Mouse (Mus musculus) thymus, postnatal 25 days (tissue): ENCODE measurements around the gene Tcf7l2.

ENCODE experiments used
- DNase-seq: peaks from one replicate; pipeline ENCODE4 v3.0.0; 2022

Gene Tcf7l2

GRCm38 (mm10) chr19:55761086-55761485 is 19.5 kb downstream of the Tcf7l2 start:
- no peak for DNase-seq

- DNase-seq, result no peak
Measured at GRCm38 (mm10) chr19:55762187-55762586, 20.6 kb downstream of the Tcf7l2 start.

GRCm38 (mm10) chr19:55765814-55766213 is 24.2 kb downstream of the Tcf7l2 start:
- DNase-seq, result no peak

GRCm38 (mm10) chr19:55767104-55767503 is 25.5 kb downstream of the Tcf7l2 start:
- no peak for DNase-seq

- DNase-seq, result no peak
Measured at GRCm38 (mm10) chr19:55767579-55767978, 26.0 kb downstream of the Tcf7l2 start.

GRCm38 (mm10) chr19:55768246-55768645 is 26.6 kb downstream of the Tcf7l2 start:
- DNase-seq, result no peak

GRCm38 (mm10) chr19:55768889-55769288 is 27.3 kb downstream of the Tcf7l2 start:
- no peak for DNase-seq

- DNase-seq, result no peak
Measured at GRCm38 (mm10) chr19:55774334-55774733, 32.7 kb downstream of the Tcf7l2 start.

GRCm38 (mm10) chr19:55774824-55775223 is 33.2 kb downstream of the Tcf7l2 start:
- no peak for DNase-seq

- DNase-seq, result no peak
Measured at GRCm38 (mm10) chr19:55779871-55780270, 38.3 kb downstream of the Tcf7l2 start.

GRCm38 (mm10) chr19:55781087-55781486 is 39.5 kb downstream of the Tcf7l2 start:
- DNase-seq, result no peak

GRCm38 (mm10) chr19:55781681-55782080 is 40.1 kb downstream of the Tcf7l2 start:
- no peak for DNase-seq

GRCm38 (mm10) chr19:55784796-55785418 is 43.3 kb downstream of the Tcf7l2 start:
- DNase-seq, result no peak

GRCm38 (mm10) chr19:55787420-55787819 is 45.8 kb downstream of the Tcf7l2 start:
- no peak for DNase-seq

- no peak for DNase-seq
Measured at GRCm38 (mm10) chr19:55788285-55788904, 46.8 kb downstream of the Tcf7l2 start.

GRCm38 (mm10) chr19:55788905-55789295 is 47.3 kb downstream of the Tcf7l2 start:
- DNase-seq, result no peak

GRCm38 (mm10) chr19:55789838-55790237 is 48.2 kb downstream of the Tcf7l2 start:
- DNase-seq, result no peak

- no peak for DNase-seq
Measured at GRCm38 (mm10) chr19:55791293-55791692, 49.7 kb downstream of the Tcf7l2 start.

GRCm38 (mm10) chr19:55791886-55792285 is 50.3 kb downstream of the Tcf7l2 start:
- peak; percentile 7 for DNase-seq

GRCm38 (mm10) chr19:55792571-55792970 is 51.0 kb downstream of the Tcf7l2 start:
- peak; percentile 39 for DNase-seq

GRCm38 (mm10) chr19:55793029-55793428 is 51.4 kb downstream of the Tcf7l2 start:
- no peak for DNase-seq

- DNase-seq, result no peak
Measured at GRCm38 (mm10) chr19:55794194-55794945, 52.8 kb downstream of the Tcf7l2 start.

- no peak for DNase-seq
Measured at GRCm38 (mm10) chr19:55794946-55795340, 53.3 kb downstream of the Tcf7l2 start.

GRCm38 (mm10) chr19:55795349-55795748 is 53.7 kb downstream of the Tcf7l2 start:
- no peak for DNase-seq
